Mouse (Mus musculus): ENCODE results near the gene S100a3. TPM values are rescaled to one million over a fixed set of nuclear protein-coding genes. Genes with fewer than 3 reads are reported as not detected.

The S100a3 gene
- polyA plus RNA-seq, 1 experiment from 2014 or later = 1.1 TPM

- H3K4me3 ChIP-seq (replicated peaks) = no peak overlapping the region
- WGBS = 62% methylated on average over 1 of the region's 1 CpGs
- no peak overlapping the region for H3K27ac ChIP-seq (replicated peaks)
- ATAC-seq (ENCODE audit: low FRiP score) = no peak
- H3K9ac ChIP-seq (replicated peaks) = no peak overlapping the region
- H3K4me1 ChIP-seq = no peaks in the 10 kb centered on the region
- H3K36me3 ChIP-seq = no peaks in the 10 kb centered on the region
- H3K4me2 ChIP-seq = no peak overlapping the region
- H3K27me3 ChIP-seq (replicated peaks) = no peaks in the 10 kb centered on the region
- H3K9me3 ChIP-seq (replicated peaks) = no peaks in the 10 kb centered on the region
Measured at GRCm38 (mm10) chr3:90638511-90639275, 78.3 kb downstream of the S100a3 start.

- H3K27ac ChIP-seq (replicated peaks) = no peak overlapping the region
- ATAC-seq (ENCODE audit: low FRiP score) = no peak
- WGBS = 52% methylated on average over 7 of the region's 7 CpGs
Measured at GRCm38 (mm10) chr3:90639511-90640154, 79.3 kb downstream of the S100a3 start.

GRCm38 (mm10) chr3:90640981-90641380 is 80.6 kb downstream of the S100a3 start:
- H3K27ac ChIP-seq (replicated peaks) = no peak overlapping the region
- no peak overlapping the region for H3K4me3 ChIP-seq (replicated peaks)
- no peaks in the 10 kb centered on the region for H3K36me3 ChIP-seq
- H3K9me3 ChIP-seq (replicated peaks) = no peaks in the 10 kb centered on the region
- H3K9ac ChIP-seq (replicated peaks) = no peak overlapping the region
- H3K4me2 ChIP-seq = no peak overlapping the region
- ATAC-seq (ENCODE audit: low FRiP score) = no peak
- no peaks in the 10 kb centered on the region for H3K4me1 ChIP-seq
- no peaks in the 10 kb centered on the region for H3K27me3 ChIP-seq (replicated peaks)
- WGBS = 87% methylated on average over 7 of the region's 7 CpGs

More at GRCm38 (mm10) chr3:90639511-90640154, 79.3 kb downstream of the S100a3 start:
- Histone ChIP-seq H3K36me3 (no peaks in the 10 kb centered on the region), H3K9ac (replicated peaks) (no peak overlapping the region), H3K4me3 (replicated peaks) (no peak overlapping the region), H3K4me2 (no peak overlapping the region), H3K4me1 (no peaks in the 10 kb centered on the region), H3K27me3 (replicated peaks) (no peaks in the 10 kb centered on the region), H3K9me3 (replicated peaks) (no peaks in the 10 kb centered on the region)

GRCm38 (mm10) chr3:90644220-90644619 is 83.8 kb downstream of the S100a3 start:
- Histone ChIP-seq H3K9me3 (replicated peaks) (no peaks in the 10 kb centered on the region), H3K4me2 (no peak overlapping the region), H3K27ac (replicated peaks) (no peak overlapping the region), H3K36me3 (no peaks in the 10 kb centered on the region), H3K27me3 (replicated peaks) (no peaks in the 10 kb centered on the region), H3K4me3 (replicated peaks) (no peak overlapping the region), H3K9ac (replicated peaks) (no peak overlapping the region), H3K4me1 (no peaks in the 10 kb centered on the region)
- WGBS = 53% methylated on average over 3 of the region's 3 CpGs
- no peak for ATAC-seq (ENCODE audit: low FRiP score)

GRCm38 (mm10) chr3:90647291-90647690 is 86.9 kb downstream of the S100a3 start:
- no peak for ATAC-seq (ENCODE audit: low FRiP score)
- no peaks in the 10 kb centered on the region for H3K27me3 ChIP-seq (replicated peaks)
- no peak overlapping the region for H3K9ac ChIP-seq (replicated peaks)
- no peaks in the 10 kb centered on the region for H3K4me1 ChIP-seq
- 87% methylated on average over 1 of the region's 1 CpGs for WGBS
- H3K36me3 ChIP-seq = no peaks in the 10 kb centered on the region
- H3K27ac ChIP-seq (replicated peaks) = no peak overlapping the region
- no peak overlapping the region for H3K4me2 ChIP-seq
- H3K4me3 ChIP-seq (replicated peaks) = no peak overlapping the region
- no peaks in the 10 kb centered on the region for H3K9me3 ChIP-seq (replicated peaks)

GRCm38 (mm10) chr3:90648981-90649380 is 88.6 kb downstream of the S100a3 start:
- Histone ChIP-seq H3K9me3 (replicated peaks) (no peaks in the 10 kb centered on the region), H3K4me1 (no peaks in the 10 kb centered on the region), H3K27me3 (replicated peaks) (0 out of 2 replicates have a peak, but pooled peaks cover 5% of the 10 kb centered on the region), H3K4me3 (replicated peaks) (no peak overlapping the region), H3K36me3 (no peaks in the 10 kb centered on the region), H3K4me2 (no peak overlapping the region), H3K27ac (replicated peaks) (no peak overlapping the region), H3K9ac (replicated peaks) (no peak overlapping the region)
- no peak for ATAC-seq (ENCODE audit: low FRiP score)

GRCm38 (mm10) chr3:90649832-90650231 is 89.5 kb downstream of the S100a3 start:
- no peaks in the 10 kb centered on the region for H3K4me1 ChIP-seq
- no peaks in the 10 kb centered on the region for H3K36me3 ChIP-seq
- no peak overlapping the region for H3K4me3 ChIP-seq (replicated peaks)
- H3K4me2 ChIP-seq = no peak overlapping the region
- ATAC-seq (ENCODE audit: low FRiP score) = no peak
- 0 out of 2 replicates have a peak, but pooled peaks cover 5% of the 10 kb centered on the region for H3K27me3 ChIP-seq (replicated peaks)
- WGBS = 97% methylated on average over 2 of the region's 2 CpGs
- no peak overlapping the region for H3K27ac ChIP-seq (replicated peaks)
- no peak overlapping the region for H3K9ac ChIP-seq (replicated peaks)
- no peaks in the 10 kb centered on the region for H3K9me3 ChIP-seq (replicated peaks)

Other genes starting within 250 kb of the S100a3 start
- 30.5 and 34.3 TPM in 2 replicates for gene Slc27a3, start 170.6 kb upstream of the S100a3 start, polyA plus RNA-seq (2015; fragmentation: Nextera tagmentation; extraction: Ambion mirVana)
- gene Ints3, start 127.0 kb upstream of the S100a3 start, polyA plus RNA-seq (2015; fragmentation: Nextera tagmentation; extraction: Ambion mirVana) = 29.8 and 31.5 TPM in 2 replicates
- gene Npr1, start 94.7 kb upstream of the S100a3 start, polyA plus RNA-seq (2015; fragmentation: Nextera tagmentation; extraction: Ambion mirVana) = 3.1 and 4.4 TPM in 2 replicates
- 218 and 229 TPM in 2 replicates for gene Ilf2, start 84.5 kb upstream of the S100a3 start, polyA plus RNA-seq (2015; fragmentation: Nextera tagmentation; extraction: Ambion mirVana)
- 97.8 and 98.7 TPM in 2 replicates for gene Snapin, start 69.5 kb upstream of the S100a3 start, polyA plus RNA-seq (2015; fragmentation: Nextera tagmentation; extraction: Ambion mirVana)
- 169 TPM in 2 replicates for gene Chtop, start 51.1 kb upstream of the S100a3 start, polyA plus RNA-seq (2015; fragmentation: Nextera tagmentation; extraction: Ambion mirVana)
- 23.5 and 29.1 TPM in 2 replicates for gene S100a1, start 46.2 kb upstream of the S100a3 start, polyA plus RNA-seq (2015; fragmentation: Nextera tagmentation; extraction: Ambion mirVana)
- 11.7 and 16.8 TPM in 2 replicates for gene S100a13, start 46.1 kb upstream of the S100a3 start, polyA plus RNA-seq (2015; fragmentation: Nextera tagmentation; extraction: Ambion mirVana)
- gene S100a14, start 33.7 kb upstream of the S100a3 start, polyA plus RNA-seq (2015; fragmentation: Nextera tagmentation; extraction: Ambion mirVana) = 0.87 and 13.5 TPM in 2 replicates
- gene S100a16, start 23.3 kb upstream of the S100a3 start, polyA plus RNA-seq (2015; fragmentation: Nextera tagmentation; extraction: Ambion mirVana) = 44.0 and 69.4 TPM in 2 replicates
- not detected in 2 replicates for gene S100a2, start 29.7 kb downstream of the S100a3 start, polyA plus RNA-seq (2015; fragmentation: Nextera tagmentation; extraction: Ambion mirVana)
- not detected in 2 replicates for gene Gm42674, start 41.3 kb downstream of the S100a3 start, polyA plus RNA-seq (2015; fragmentation: Nextera tagmentation; extraction: Ambion mirVana)
- gene S100a4, start 43.2 kb downstream of the S100a3 start, polyA plus RNA-seq (2015; fragmentation: Nextera tagmentation; extraction: Ambion mirVana) = 1.2 and 10.7 TPM in 2 replicates
- gene S100a5, start 47.9 kb downstream of the S100a3 start, polyA plus RNA-seq (2015; fragmentation: Nextera tagmentation; extraction: Ambion mirVana) = not detected in 2 replicates
- gene S100a6, start 52.3 kb downstream of the S100a3 start, polyA plus RNA-seq (2015; fragmentation: Nextera tagmentation; extraction: Ambion mirVana) = 43.6 and 90.4 TPM in 2 replicates
- not detected in 2 replicates for gene S100a7a, start 93.4 kb downstream of the S100a3 start, polyA plus RNA-seq (2015; fragmentation: Nextera tagmentation; extraction: Ambion mirVana)
- gene S100a8, start 108.4 kb downstream of the S100a3 start, polyA plus RNA-seq (2015; fragmentation: Nextera tagmentation; extraction: Ambion mirVana) = 9.2 and 16.0 TPM in 2 replicates
- 6.2 and 12.6 TPM in 2 replicates for gene S100a9, start 135.1 kb downstream of the S100a3 start, polyA plus RNA-seq (2015; fragmentation: Nextera tagmentation; extraction: Ambion mirVana)
- not detected in 2 replicates for gene Pglyrp4, start 166.3 kb downstream of the S100a3 start, polyA plus RNA-seq (2015; fragmentation: Nextera tagmentation; extraction: Ambion mirVana)
- gene Gm5849, start 217.3 kb downstream of the S100a3 start, polyA plus RNA-seq (2015; fragmentation: Nextera tagmentation; extraction: Ambion mirVana) = not detected in 2 replicates

Data from neural tube, embryonic 15.5 days (tissue).